Mouse (Mus musculus) lung, embryonic 16.5 days (tissue): Measurements from ENCODE around the gene Lzts2. TPM values are rescaled to one million over a fixed set of nuclear protein-coding genes. Genes with fewer than 3 reads are reported as not detected.
"Not testable (repeated sequence)": the region's sequence is repeated elsewhere in the genome, so short reads cannot be mapped to it uniquely, and the experiment has no call there.

Experiments
- ATAC-seq: fragments of 200-750 bp; cut with Nextera tagmentation; 2 replicates; pipeline ENCODE4 v1.8.0; 2017; ENCODE audit warnings: low read depth, mild to moderate bottlenecking, moderate library complexity
- H3K27ac ChIP-seq: fragments of 300-500 bp; sonication (generic); 2 replicates; pipeline ENCODE4 v1.5.1; 2014; ENCODE audit warnings: mild to moderate bottlenecking, control low read depth, low read length
- H3K27me3 ChIP-seq: fragments of 300-500 bp; sonication (generic); 2 replicates; pipeline ENCODE4 v1.6.1; 2014; ENCODE audit warnings: low read depth, low read length, mixed read lengths; ENCODE audit not compliant: control insufficient read depth, insufficient read depth
- H3K36me3 ChIP-seq: fragments of 300-500 bp; sonication (generic); 2 replicates; pipeline ENCODE4 v1.6.1; 2014; ENCODE audit warnings: low read length; ENCODE audit not compliant: control insufficient read depth, insufficient read depth
- H3K4me1 ChIP-seq: fragments of 300-500 bp; sonication (generic); replicated peaks from 2 replicates; pipeline ENCODE4 v1.6.1; 2014; ENCODE audit warnings: low read length, mixed read lengths; ENCODE audit not compliant: control insufficient read depth, insufficient read depth
- H3K4me2 ChIP-seq: fragments of 300-500 bp; sonication (generic); 2 replicates; pipeline ENCODE4 v1.6.1; 2014; ENCODE audit warnings: low read depth, low read length, control low read depth
- H3K4me3 ChIP-seq: fragments of 300-500 bp; sonication (generic); 2 replicates; pipeline ENCODE4 v1.5.1; 2014; ENCODE audit warnings: mild to moderate bottlenecking, low read length, control low read depth
- H3K9ac ChIP-seq: fragments of 300-500 bp; sonication (generic); 2 replicates; pipeline ENCODE4 v1.6.1; 2014; ENCODE audit warnings: low read length, control low read depth
- H3K9me3 ChIP-seq: fragments of 300-500 bp; sonication (generic); 2 replicates; pipeline ENCODE4 v1.6.1; 2016; ENCODE audit warnings: low read length; ENCODE audit not compliant: control insufficient read depth
- WGBS: fragments of 180-500 bp; shearing (Covaris S2); extraction: QIAGEN DNeasy Blood & Tissue Kit; methylation state at CpG from one replicate; pipeline ENCODE4 v1.1.7; 2014; 5-methylcytosine and 5-hydroxymethylcytosine counted together
- polyA plus RNA-seq: library from polyadenylated mRNA; unstranded; fragments of >200 nt; fragmentation: Nextera tagmentation; extraction: Ambion mirVana; gene quantifications from 2 replicates; pipeline ENCODE4 v1.2.1, GENCODE M21; 2015

Lzts2 gene
- polyA plus RNA-seq, 1 experiment from 2014 or later: 50.1 TPM

DNA sequence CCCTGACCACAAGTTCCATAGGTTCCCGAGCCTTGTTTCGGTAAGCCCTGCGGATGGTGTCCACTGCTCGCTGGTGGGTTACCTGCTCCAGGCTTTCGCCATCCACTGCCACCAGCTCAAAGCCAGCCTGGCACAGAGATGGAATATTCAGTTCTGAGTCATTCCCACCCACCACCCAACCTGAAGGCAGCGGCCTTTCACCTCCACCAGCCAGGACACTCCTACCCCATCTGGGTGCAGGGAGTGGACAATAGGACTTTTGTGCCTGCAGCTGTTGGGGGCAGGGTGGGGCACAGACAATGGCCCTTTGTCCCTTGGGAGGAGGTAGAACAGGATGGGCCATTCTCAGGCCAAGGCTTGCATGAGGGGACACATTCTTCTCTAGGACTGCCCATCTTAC, 13.6 kb downstream of the Lzts2 start:
- Histone ChIP-seq H3K9me3 (no peaks in the 10 kb centered on the region), H3K4me3 (no peak overlapping the region), H3K4me1 (peaks cover 29% of the 10 kb centered on the region), H3K36me3 (peaks cover 44% of the 10 kb centered on the region), H3K4me2 (no peak overlapping the region), H3K27ac (no peak overlapping the region; the same call in 1 of the 2 replicates), H3K9ac (no peak overlapping the region), H3K27me3 (no peaks in the 10 kb centered on the region)
- ATAC-seq: no peak
- 80% methylated on average over 6 of the region's 6 CpGs for WGBS

DNA sequence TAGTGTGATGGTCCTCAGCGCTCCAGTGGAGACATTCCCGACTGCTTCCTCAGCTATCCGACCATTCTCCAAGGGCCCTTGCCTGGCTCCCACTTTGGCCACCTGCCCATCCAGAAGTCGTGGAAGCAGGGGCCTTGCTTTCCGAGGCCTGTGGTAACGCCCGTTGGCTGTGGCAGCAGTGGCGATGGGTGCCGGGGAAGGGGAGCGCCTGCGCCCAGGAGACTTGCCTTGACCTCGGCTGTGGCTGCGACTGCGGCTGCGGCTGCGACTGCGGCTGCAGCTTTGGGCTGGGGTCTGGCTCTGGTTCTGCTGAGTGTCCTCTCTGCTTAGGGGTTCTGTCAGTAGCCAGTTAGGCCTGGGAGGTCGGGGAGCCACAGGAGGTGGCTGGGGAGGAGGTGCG, 14.5 kb downstream of the Lzts2 start:
- no peaks in the 10 kb centered on the region for H3K9me3 ChIP-seq
- no peaks in the 10 kb centered on the region for H3K27me3 ChIP-seq
- no peak overlapping the region for H3K27ac ChIP-seq
- H3K4me2 ChIP-seq: no peak overlapping the region
- H3K36me3 ChIP-seq: peaks cover 38% of the 10 kb centered on the region
- no peak for ATAC-seq
- peaks cover 29% of the 10 kb centered on the region for H3K4me1 ChIP-seq
- H3K9ac ChIP-seq: no peak overlapping the region
- no peak overlapping the region for H3K4me3 ChIP-seq
- WGBS: 55% methylated on average over 19 of the region's 19 CpGs

DNA sequence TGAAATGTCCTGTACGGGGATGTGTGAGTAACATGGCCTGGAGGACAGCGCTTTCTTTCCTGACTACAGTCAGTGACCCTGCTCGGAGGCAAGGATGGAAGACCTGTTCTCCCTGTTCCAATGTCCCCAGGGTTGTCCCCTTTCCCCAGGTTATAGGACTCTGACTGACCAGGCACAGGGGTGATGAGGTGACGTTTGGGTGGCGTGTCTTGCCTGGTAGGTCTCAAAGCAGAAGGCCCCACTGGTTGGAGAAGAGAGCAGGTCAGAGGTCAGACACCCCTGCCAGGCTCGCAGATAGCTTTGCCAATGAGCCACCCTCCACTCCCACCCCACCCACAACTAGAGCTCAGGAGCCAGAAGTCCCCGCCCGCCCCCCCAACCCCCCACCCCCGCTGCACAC, 15.4 kb downstream of the Lzts2 start:
- no peak for ATAC-seq
- no peaks in the 10 kb centered on the region for H3K9me3 ChIP-seq
- no peak overlapping the region for H3K9ac ChIP-seq
- WGBS: 72% methylated on average over 6 of the region's 9 CpGs
- H3K4me1 ChIP-seq: peaks cover 29% of the 10 kb centered on the region
- no peak overlapping the region for H3K4me3 ChIP-seq
- H3K36me3 ChIP-seq: peaks cover 32% of the 10 kb centered on the region
- H3K4me2 ChIP-seq: no peak overlapping the region
- H3K27ac ChIP-seq: no peak overlapping the region
- H3K27me3 ChIP-seq: no peaks in the 10 kb centered on the region

DNA sequence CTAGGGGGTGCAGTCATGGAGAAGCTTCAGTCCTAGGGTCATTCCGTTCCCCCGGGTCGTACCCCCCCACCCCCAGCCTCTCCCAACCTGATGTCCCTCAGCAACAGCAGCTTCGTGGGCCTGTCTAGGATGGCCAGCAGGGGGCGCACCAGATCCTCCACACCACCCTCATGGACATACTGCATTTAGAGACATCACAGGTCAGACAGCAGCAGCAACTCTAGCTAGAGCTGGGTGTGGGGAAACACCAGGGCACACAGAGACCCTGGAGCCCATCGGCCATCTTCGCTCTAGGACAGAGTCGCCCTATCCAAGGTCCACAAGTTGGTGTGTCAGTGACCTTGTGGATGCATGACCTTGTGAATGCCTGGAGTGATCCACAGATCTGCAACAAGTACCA, 15.9 kb downstream of the Lzts2 start:
- peak; percentile 34 for ATAC-seq
- Histone ChIP-seq H3K4me2 (no peak overlapping the region), H3K9ac (0 out of 2 replicates have a peak overlapping the region, but pooled peaks have one; percentile 7), H3K36me3 (peaks cover 27% of the 10 kb centered on the region), H3K4me3 (no peak overlapping the region), H3K27ac (no peak overlapping the region), H3K9me3 (no peaks in the 10 kb centered on the region), H3K27me3 (no peaks in the 10 kb centered on the region), H3K4me1 (peaks cover 29% of the 10 kb centered on the region)
- 41% methylated on average over 8 of the region's 8 CpGs for WGBS

DNA sequence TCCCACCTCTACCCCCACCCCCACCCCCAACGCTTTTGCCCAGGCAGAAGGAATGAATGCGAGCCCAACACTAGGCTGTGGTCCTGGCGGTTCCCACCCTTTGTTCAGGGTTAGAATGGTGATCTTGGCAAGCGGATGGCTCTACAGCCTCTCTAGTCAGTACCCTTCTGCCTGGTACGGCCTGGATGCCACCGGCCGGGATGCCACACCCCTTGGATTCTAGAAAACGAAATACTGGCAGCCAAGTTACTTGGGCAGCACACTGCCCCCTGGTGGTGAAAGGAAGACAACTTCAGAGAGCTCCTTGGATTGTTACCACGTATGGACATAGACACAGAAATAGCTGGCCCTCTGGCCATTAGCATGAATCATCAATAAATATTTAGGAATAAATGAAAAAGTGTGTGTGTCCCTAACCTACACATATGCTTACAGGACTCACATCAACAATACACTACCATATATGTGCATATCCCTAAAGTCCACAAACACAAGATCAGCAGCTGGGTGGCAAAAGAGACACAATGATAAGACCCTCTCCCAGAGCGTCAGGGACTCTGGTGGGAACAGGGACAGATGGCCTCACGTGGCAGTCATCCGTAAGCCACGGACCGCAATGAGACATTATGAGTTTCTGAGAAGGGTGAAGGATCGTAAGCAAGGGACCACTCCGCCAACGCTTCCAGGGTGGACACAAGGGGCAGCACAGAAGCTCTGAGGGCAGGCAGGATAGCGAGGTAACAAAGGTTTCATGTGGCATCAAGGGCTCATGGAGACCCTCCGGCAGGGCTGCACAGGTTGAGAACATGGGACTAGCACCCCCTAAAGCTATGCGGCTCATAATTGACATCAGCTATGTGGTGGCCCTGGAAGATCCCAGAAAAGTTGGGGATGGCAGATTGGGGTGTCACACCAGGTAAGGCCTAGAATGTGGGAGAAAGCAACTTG, 16.8 kb downstream of the Lzts2 start:
- 36% methylated on average over 20 of the region's 20 CpGs for WGBS
- Histone ChIP-seq H3K4me3 (peak overlapping the region; percentile 30), H3K4me1 (peaks cover 29% of the 10 kb centered on the region), H3K9me3 (no peaks in the 10 kb centered on the region), H3K27ac (no peak overlapping the region), H3K4me2 (peak overlapping the region; percentile 54), H3K9ac (peak overlapping the region; percentile 57; the same call in 1 of the 2 replicates), H3K27me3 (no peaks in the 10 kb centered on the region), H3K36me3 (peaks cover 19% of the 10 kb centered on the region)
- peak; percentile 33 for ATAC-seq

DNA sequence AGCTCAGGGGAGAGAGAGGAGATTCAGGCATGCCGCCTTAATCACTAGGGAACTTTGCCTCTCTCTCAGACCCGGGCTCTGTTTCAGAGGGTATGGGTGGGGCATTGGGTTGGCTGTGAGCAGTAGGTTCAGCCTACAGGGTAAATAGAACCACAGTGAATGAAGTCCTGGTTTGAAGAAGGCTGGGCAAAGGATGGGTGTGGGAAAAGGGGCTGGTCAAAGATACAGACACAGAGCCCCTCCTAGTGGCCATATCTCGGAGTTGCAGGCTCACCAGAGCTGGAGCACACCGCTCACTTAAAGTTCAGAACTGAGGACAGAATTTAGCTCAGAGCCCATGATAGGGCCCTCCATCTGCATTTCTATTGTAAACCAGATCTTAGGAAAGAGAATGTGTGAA, 17.6 kb downstream of the Lzts2 start:
- peaks cover 29% of the 10 kb centered on the region for H3K4me1 ChIP-seq
- H3K9me3 ChIP-seq: no peaks in the 10 kb centered on the region
- no peak overlapping the region for H3K4me3 ChIP-seq
- no peaks in the 10 kb centered on the region for H3K27me3 ChIP-seq
- H3K36me3 ChIP-seq: peaks cover 12% of the 10 kb centered on the region
- ATAC-seq: peak; percentile 69
- no peak overlapping the region for H3K4me2 ChIP-seq
- 15% methylated on average over 4 of the region's 4 CpGs for WGBS
- H3K9ac ChIP-seq: no peak overlapping the region
- H3K27ac ChIP-seq: no peak overlapping the region

DNA sequence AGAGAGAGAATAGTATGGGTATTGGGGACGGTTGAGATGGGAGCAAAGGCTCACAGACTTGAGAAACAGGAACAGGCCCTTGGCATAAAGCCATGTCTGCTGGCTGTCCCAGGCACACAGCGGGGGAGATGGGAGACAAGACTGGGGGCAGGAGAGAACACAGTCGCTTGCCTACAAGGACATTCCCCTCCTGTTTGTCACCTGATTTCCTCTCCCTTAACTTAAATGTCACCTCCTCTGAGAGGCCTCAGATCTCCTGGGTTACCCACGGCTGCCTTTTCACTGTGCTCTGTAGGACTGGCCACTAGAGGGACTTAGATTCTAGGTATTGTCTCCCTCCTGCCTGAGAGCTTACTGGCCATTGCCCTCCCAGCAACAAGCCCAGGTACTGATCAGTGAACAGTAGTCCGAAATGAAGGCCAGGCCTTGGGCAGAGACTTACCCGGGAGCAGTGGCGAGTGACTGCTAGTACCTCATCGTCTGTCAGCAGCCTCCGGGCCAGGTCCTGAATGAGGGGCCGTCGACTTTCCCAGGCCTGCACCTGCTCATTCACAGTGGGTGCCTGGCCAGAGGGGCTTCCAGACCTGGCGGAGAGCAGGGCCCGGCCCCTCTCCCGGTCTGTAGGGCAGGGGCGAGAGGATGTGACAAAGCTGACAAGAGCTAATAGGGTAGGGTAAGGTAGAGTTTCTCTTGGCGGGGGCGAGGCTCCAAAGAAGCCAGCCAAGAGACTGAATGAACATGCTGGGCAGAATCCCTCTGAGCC, 18.5 kb downstream of the Lzts2 start:
- Histone ChIP-seq H3K4me2 (no peak overlapping the region), H3K36me3 (peaks cover 5% of the 10 kb centered on the region), H3K4me1 (peaks cover 28% of the 10 kb centered on the region), H3K4me3 (no peak overlapping the region), H3K9ac (0 out of 2 replicates have a peak overlapping the region, but pooled peaks have one; percentile 28), H3K9me3 (no peaks in the 10 kb centered on the region), H3K27me3 (no peaks in the 10 kb centered on the region), H3K27ac (peak overlapping the region; percentile 47)
- no peak for ATAC-seq
- WGBS: 47% methylated on average over 17 of the region's 17 CpGs

DNA sequence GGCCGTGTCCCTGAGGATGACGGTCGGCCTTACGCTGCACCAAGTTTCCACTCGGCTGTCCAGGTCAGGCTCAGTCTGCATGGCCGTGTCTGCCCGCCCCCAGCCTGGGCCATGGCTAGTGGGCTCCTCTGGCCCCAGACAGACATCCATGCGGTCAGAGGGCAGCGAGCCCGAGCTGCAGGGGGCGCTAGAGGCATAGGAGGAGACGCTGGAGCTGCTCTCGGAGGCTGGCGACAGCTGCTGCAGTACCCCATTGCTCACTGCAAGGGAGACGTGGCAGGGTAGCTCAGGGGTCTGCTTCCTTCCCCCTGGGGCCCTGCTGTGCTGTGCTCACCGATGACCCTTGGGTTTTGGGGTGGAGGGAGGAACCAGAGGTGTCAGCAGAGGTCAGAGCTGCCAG, 22.7 kb downstream of the Lzts2 start:
- no peaks in the 10 kb centered on the region for H3K9me3 ChIP-seq
- H3K27me3 ChIP-seq: peaks cover 17% of the 10 kb centered on the region

DNA sequence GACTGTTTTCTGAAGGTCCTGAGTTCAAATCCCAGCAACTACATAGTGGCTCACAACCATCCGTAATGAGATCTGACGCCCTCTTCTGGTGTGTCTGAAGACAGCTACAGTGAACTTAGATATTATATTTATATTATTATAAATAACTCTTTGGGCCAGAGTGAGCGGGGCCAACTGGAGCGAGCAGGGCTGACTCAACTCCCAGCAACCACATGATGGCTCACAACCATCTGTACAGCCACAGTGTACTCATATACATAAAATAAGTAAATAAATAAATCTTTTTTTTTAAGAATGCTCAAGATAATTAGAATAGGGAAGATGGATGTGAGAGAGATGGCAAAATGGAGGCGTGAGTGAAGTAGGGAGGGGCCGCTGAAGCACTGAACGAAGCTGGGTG, 24.0 kb downstream of the Lzts2 start:
- H3K4me3 ChIP-seq, H3K4me1 ChIP-seq, H3K36me3 ChIP-seq, ATAC-seq, H3K4me2 ChIP-seq, H3K9ac ChIP-seq, H3K9me3 ChIP-seq, H3K27ac ChIP-seq: not testable (repeated sequence)
- H3K27me3 ChIP-seq: peaks cover 17% of the 10 kb centered on the region
- WGBS: 81% methylated on average over 7 of the region's 7 CpGs

More for the DNA sequence above, 22.7 kb downstream of the Lzts2 start:
- no peak overlapping the region for H3K4me3 ChIP-seq
- ATAC-seq: peak; percentile 9; the same call in 1 of the 2 replicates
- H3K9ac ChIP-seq: no peak overlapping the region
- no peaks in the 10 kb centered on the region for H3K36me3 ChIP-seq
- no peak overlapping the region for H3K4me2 ChIP-seq
- WGBS: 35% methylated on average over 15 of the region's 16 CpGs
- peaks cover 8% of the 10 kb centered on the region for H3K4me1 ChIP-seq
- H3K27ac ChIP-seq: no peak overlapping the region
